Mouse (Mus musculus) hindbrain, embryonic 14.5 days (tissue): Measurements from ENCODE around the gene Thy1. TPM values are rescaled to one million over a fixed set of nuclear protein-coding genes. Genes with fewer than 3 reads are reported as not detected.

Source experiments
- ATAC-seq: fragments of 200-750 bp; cut with Nextera tagmentation; 2 replicates; pipeline ENCODE4 v1.8.0; 2017; ENCODE audit warnings: moderate number of reproducible peaks, mild to moderate bottlenecking, moderate TSS enrichment, moderate library complexity; ENCODE audit not compliant: low FRiP score
- DNase-seq: peaks from one replicate; pipeline ENCODE4 v3.0.0-alpha.2; 2015; ENCODE audit warnings: low spot score
- H3K27ac ChIP-seq: fragments of 300-500 bp; sonication (generic); 2 replicates; pipeline ENCODE4 v1.5.1; 2014; ENCODE audit warnings: mild to moderate bottlenecking, moderate library complexity
- H3K27me3 ChIP-seq: fragments of 300-500 bp; sonication (generic); 2 replicates; pipeline ENCODE4 v1.6.1; 2014; ENCODE audit warnings: mild to moderate bottlenecking, low read length, mixed read lengths; ENCODE audit not compliant: control insufficient read depth, insufficient read depth
- H3K36me3 ChIP-seq: fragments of 300-500 bp; sonication (generic); replicated peaks from 2 replicates; pipeline ENCODE4 v1.6.1; 2014; ENCODE audit not compliant: control insufficient read depth, insufficient read depth
- H3K4me1 ChIP-seq: fragments of 300-500 bp; sonication (generic); replicated peaks from 2 replicates; pipeline ENCODE4 v1.6.1; 2014; ENCODE audit warnings: antibody characterized with exemption, low read length, mixed read lengths; ENCODE audit not compliant: control insufficient read depth, insufficient read depth
- H3K4me2 ChIP-seq: fragments of 300-500 bp; sonication (generic); replicated peaks from 2 replicates; pipeline ENCODE4 v1.6.1; 2014; ENCODE audit warnings: mild to moderate bottlenecking, moderate library complexity
- H3K4me3 ChIP-seq: fragments of 300-500 bp; sonication (generic); replicated peaks from 2 replicates; pipeline ENCODE4 v1.5.1; 2014; ENCODE audit warnings: mild to moderate bottlenecking, low read length
- H3K9ac ChIP-seq: fragments of 300-500 bp; sonication (generic); 2 replicates; pipeline ENCODE4 v1.6.1; 2014
- H3K9me3 ChIP-seq: fragments of 300-500 bp; sonication (generic); 2 replicates; pipeline ENCODE4 v1.6.1; 2016; ENCODE audit warnings: low read length; ENCODE audit not compliant: control insufficient read depth
- WGBS: fragments of 180-500 bp; shearing (Covaris S2); extraction: QIAGEN DNeasy Blood & Tissue Kit; methylation state at CpG from one replicate; pipeline ENCODE4 v1.1.7; 2014; 5-methylcytosine and 5-hydroxymethylcytosine counted together
- polyA plus RNA-seq: library from polyadenylated mRNA; unstranded; fragments of >200 nt; fragmentation: Nextera tagmentation; extraction: Ambion mirVana; gene quantifications from 2 replicates; pipeline ENCODE4 v1.2.1, GENCODE M21; 2014

Thy1 gene
- polyA plus RNA-seq, 1 experiment from 2014 or later = 6.2 TPM

DNA sequence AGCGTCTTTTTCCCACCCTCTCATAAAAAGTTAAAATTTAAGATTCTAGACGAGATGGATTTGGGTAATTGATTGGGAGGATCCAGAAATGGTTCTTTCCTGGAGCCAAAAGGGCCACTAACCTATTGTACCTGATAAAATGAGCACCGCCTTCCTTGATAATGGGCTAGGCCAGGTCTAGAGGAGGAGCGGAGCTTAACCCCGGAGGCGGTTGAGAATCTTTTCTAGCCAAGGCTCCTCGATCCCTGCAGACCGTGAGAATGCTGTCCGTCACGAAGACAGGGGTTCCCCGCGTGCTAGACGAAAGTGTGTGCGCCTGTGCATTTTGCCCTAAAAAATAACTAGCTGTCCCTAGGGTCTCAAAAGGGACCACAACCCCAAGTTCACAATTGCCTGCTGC is 41.1 kb downstream of the Thy1 start:
- no peak for ATAC-seq

DNA sequence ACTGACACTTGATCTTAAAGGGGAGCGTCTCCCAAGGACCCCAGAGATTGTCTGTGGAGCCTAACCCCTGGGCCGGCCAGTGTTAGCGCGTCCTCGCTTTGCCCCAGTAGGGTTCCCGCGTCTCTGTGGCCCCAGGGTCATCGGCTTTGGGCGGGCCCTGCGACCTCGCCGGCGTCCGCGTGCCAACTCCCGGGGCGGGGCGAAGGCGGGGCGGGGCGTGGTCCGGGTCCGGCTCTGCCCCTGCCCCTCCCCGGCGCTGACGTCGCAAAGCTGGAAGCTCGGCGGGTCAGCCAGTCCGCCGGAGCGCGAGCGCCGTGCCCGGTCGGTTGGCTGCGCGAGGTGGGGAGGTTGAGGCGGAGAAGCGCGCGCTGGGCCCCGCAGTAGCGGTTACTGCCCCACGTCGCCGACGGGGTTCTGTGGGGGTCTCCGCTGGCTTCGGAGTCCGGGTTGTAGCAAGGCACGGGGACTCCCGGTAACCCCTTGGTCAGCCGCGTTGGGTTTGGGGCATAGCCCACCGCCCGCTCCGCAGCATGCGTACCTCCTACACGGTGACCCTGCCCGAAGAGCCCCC is 41.6 kb downstream of the Thy1 start:
- 0% methylated on average over 56 of the region's 62 CpGs for WGBS
- H3K36me3 ChIP-seq = no peaks in the 10 kb centered on the region
- H3K27me3 ChIP-seq = peaks cover 40% of the 10 kb centered on the region
- H3K4me1 ChIP-seq = peaks cover 16% of the 10 kb centered on the region
- H3K4me3 ChIP-seq = peak overlapping the region; percentile 42
- no peaks in the 10 kb centered on the region for H3K9me3 ChIP-seq
- DNase-seq (peak; percentile 56), ATAC-seq (peak; percentile 48)
- H3K27ac ChIP-seq = no peak overlapping the region
- peak overlapping the region; percentile 99 for H3K4me2 ChIP-seq
- H3K9ac ChIP-seq = peak overlapping the region; percentile 64

More for the DNA sequence above, 41.1 kb downstream of the Thy1 start:
- no peaks in the 10 kb centered on the region for H3K9me3 ChIP-seq
- no peak for DNase-seq
- peak overlapping the region; percentile 42 for H3K4me3 ChIP-seq
- 1% methylated on average over 14 of the region's 14 CpGs for WGBS
- peak overlapping the region; percentile 64 for H3K9ac ChIP-seq
- H3K27ac ChIP-seq = no peak overlapping the region
- H3K36me3 ChIP-seq = no peaks in the 10 kb centered on the region
- peak overlapping the region; percentile 99 for H3K4me2 ChIP-seq
- H3K27me3 ChIP-seq = peaks cover 40% of the 10 kb centered on the region
- H3K4me1 ChIP-seq = peaks cover 16% of the 10 kb centered on the region

DNA sequence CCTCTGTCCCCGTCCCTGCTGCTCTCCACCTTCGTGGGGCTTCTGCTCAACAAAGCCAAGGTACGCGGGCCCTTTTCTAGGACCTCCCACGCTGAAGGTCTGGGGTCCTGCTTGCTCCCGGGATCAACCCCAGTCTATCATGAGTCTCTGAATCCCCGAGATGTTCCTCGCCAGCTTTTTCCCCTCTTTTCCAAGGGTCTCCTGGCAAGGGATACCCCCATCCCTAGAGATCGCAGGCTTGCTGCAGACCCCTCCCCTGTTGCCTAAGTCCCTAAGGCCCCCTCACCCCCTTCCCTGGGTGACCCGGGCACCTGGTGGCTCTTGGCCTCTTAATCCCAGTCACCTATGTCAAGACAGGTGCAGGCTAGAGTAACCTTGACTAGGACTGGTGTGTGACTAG is 42.1 kb downstream of the Thy1 start:
- peak overlapping the region; percentile 99 for H3K4me2 ChIP-seq
- peak overlapping the region; percentile 42 for H3K4me3 ChIP-seq
- no peaks in the 10 kb centered on the region for H3K9me3 ChIP-seq
- H3K27me3 ChIP-seq = peaks cover 40% of the 10 kb centered on the region
- 4% methylated on average over 10 of the region's 10 CpGs for WGBS
- H3K9ac ChIP-seq = peak overlapping the region; percentile 64
- no peak for DNase-seq
- no peaks in the 10 kb centered on the region for H3K36me3 ChIP-seq
- ATAC-seq = no peak
- H3K4me1 ChIP-seq = peaks cover 16% of the 10 kb centered on the region
- no peak overlapping the region for H3K27ac ChIP-seq

DNA sequence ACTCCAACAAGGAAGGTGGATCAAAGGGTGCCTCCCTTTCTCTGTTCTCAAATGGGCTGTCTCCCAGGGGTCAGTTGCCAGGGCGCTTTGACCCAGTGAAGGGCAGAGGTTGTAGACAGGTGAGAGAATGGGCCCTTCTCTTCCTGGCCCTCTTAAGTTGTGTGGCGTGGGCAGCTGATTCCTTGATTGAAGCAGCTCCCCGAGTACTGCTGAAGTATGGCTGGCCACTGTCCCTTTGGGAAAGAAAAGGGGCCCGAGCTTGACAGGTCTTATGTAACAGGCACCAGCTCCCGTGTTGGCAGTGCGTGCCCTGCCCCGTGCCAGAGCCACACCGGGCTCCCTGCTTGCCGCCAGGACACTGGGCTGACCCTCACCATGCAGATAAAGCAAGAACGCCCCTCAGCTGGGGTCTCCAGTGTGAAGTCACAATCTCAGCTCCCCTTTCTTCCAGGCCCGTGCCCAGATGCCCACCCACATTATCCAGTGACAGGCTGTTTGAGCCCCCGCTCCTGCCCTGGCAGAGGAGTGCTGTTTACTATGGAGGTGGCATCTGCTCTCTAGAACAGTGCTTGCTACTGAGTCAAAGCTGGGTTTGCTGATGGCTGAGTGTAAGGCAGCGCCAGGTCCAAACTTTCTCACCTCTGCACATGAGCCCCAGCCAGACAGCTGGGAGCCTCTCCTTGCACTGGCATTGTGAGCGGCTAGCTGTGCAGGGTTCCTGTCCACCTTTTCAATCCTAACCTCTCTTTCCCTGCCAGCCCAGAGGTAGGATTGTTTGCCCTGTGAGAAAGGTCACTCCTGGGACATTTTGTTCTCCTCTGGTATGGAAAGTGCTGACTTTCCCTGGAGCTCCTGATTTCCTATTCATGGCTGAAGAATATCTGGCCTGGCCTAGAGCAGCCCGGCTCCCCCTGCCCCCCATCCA is 42.8 kb downstream of the Thy1 start:
- ATAC-seq = no peak
- Histone ChIP-seq H3K9ac (no peak overlapping the region), H3K4me1 (peaks cover 16% of the 10 kb centered on the region), H3K9me3 (no peaks in the 10 kb centered on the region), H3K27ac (no peak overlapping the region), H3K36me3 (no peaks in the 10 kb centered on the region), H3K4me2 (peak overlapping the region; percentile 99; the same call in 1 of the 2 replicates), H3K27me3 (peaks cover 40% of the 10 kb centered on the region), H3K4me3 (peak overlapping the region; percentile 42; the same call in 1 of the 2 replicates)
- DNase-seq = no peak
- 70% methylated on average over 15 of the region's 15 CpGs for WGBS

GRCm38 (mm10) chr9:44086960-44087359 is 43.8 kb downstream of the Thy1 start:
- Histone ChIP-seq H3K27me3 (peaks cover 40% of the 10 kb centered on the region), H3K4me3 (no peak overlapping the region), H3K27ac (no peak overlapping the region), H3K9me3 (no peaks in the 10 kb centered on the region), H3K4me2 (no peak overlapping the region), H3K9ac (no peak overlapping the region), H3K36me3 (peaks cover 8% of the 10 kb centered on the region; the same call in 1 of the 2 replicates), H3K4me1 (peaks cover 16% of the 10 kb centered on the region)
- 42% methylated on average over 10 of the region's 10 CpGs for WGBS
- DNase-seq = no peak
- ATAC-seq = no peak

GRCm38 (mm10) chr9:44087761-44088455 is 44.7 kb downstream of the Thy1 start:
- Histone ChIP-seq H3K4me1 (peaks cover 16% of the 10 kb centered on the region), H3K27ac (no peak overlapping the region), H3K36me3 (peaks cover 9% of the 10 kb centered on the region; the same call in 1 of the 2 replicates), H3K4me3 (no peak overlapping the region), H3K9ac (no peak overlapping the region), H3K27me3 (peaks cover 40% of the 10 kb centered on the region), H3K4me2 (no peak overlapping the region), H3K9me3 (no peaks in the 10 kb centered on the region)
- no peak for ATAC-seq
- DNase-seq = no peak
- WGBS = 20% methylated on average over 15 of the region's 15 CpGs

GRCm38 (mm10) chr9:44088877-44089608 is 45.9 kb downstream of the Thy1 start:
- ATAC-seq (no peak), DNase-seq (no peak)
- no peak overlapping the region for H3K4me3 ChIP-seq
- no peak overlapping the region for H3K4me2 ChIP-seq
- peaks cover 9% of the 10 kb centered on the region; the same call in 1 of the 2 replicates for H3K36me3 ChIP-seq
- 70% methylated on average over 12 of the region's 12 CpGs for WGBS
- H3K9me3 ChIP-seq = no peaks in the 10 kb centered on the region
- peaks cover 31% of the 10 kb centered on the region for H3K27me3 ChIP-seq
- H3K27ac ChIP-seq = no peak overlapping the region
- peaks cover 14% of the 10 kb centered on the region for H3K4me1 ChIP-seq
- H3K9ac ChIP-seq = no peak overlapping the region

DNA sequence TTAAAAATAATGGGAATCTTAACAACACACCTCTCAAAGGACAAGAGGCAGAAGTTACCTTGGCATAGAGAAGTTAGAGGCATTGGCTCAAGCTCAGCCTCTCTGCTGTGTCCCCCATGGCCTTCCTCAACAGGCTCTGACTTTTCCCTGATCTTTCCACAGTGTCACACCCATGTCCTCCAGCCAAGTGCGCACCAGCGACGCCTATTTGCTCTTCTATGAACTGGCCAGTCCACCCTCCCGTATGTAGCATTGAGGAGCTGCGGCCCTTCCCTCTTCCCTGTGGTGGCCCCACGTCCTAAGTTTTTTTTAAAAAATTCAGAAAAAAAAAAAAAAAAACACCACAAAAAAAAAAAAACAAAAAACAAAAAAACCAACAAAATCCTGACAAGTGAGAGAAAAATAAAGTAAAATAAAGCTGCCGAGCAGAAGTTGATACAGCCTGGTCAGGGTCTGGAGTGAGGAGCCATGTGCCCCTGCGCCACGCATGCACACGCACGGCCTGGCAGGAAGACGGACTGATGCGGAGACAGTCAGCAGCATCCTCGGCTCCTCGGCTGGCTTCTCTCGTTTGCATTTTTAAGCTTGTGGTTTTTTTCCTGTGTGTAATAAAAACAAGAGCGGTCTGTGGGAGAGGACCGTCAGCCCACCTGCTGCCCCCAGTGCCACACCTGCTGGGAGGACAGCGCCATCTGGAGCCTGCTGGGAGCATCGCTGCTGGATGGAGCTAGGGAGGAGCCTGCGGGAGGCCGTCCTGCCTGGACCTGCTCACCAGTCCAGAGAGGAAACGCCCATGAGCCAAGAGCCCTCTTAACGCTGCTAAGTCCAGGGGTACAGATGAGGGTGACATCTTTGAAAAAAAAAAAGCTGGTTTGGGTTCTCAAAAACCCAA is 50.7 kb downstream of the Thy1 start:
- H3K4me2 ChIP-seq = peak overlapping the region; percentile 44
- H3K4me3 ChIP-seq = peak overlapping the region; percentile 17
- H3K27me3 ChIP-seq = no peaks in the 10 kb centered on the region
- H3K27ac ChIP-seq = no peak overlapping the region
- 0 out of 2 replicates have a peak, but pooled peaks have one; percentile 47 for ATAC-seq
- DNase-seq = peak; percentile 69
- no peaks in the 10 kb centered on the region for H3K9me3 ChIP-seq
- H3K9ac ChIP-seq = 0 out of 2 replicates have a peak overlapping the region, but pooled peaks have one; percentile 28
- 31% methylated on average over 24 of the region's 24 CpGs for WGBS
- H3K36me3 ChIP-seq = peaks cover 9% of the 10 kb centered on the region; the same call in 1 of the 2 replicates
- peaks cover 5% of the 10 kb centered on the region for H3K4me1 ChIP-seq
